Mouse (Mus musculus): ENCODE measurements around the gene Zfp112. TPM values are rescaled to one million over a fixed set of nuclear protein-coding genes. Genes with fewer than 3 reads are reported as not detected.

The Zfp112 gene
- polyA plus RNA-seq, 1 experiment from 2014 or later: 4.6 TPM

DNA sequence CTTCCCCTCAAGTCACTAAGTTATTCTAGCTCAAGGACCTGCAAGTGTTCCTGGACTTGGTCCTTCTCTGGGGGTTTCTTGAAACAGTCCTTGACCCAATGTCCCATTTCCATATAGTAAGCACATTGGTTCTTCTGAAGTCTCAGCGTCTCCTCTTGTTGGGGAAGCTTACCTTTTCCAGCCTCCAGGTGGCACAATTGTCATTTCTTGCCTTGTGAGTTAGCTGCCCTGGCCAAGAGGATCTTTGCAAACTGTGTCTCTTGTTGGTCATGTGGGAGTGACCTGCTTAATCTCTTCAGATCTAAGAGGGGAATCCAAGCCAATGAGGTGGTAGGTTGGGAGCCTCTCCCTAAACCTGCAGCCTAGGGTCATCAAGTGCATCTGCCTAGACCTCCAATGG is 41.2 kb downstream of the Zfp112 start:
- Histone ChIP-seq H3K4me3 (ENCODE audit: low read depth, low read length) (no peak overlapping the region), H3K4me2 (replicated peaks; ENCODE audit: low read depth, low read length) (no peak overlapping the region), H3K27ac (ENCODE audit: low read depth, low read length) (no peak overlapping the region), H3K27me3 (ENCODE audit: control insufficient read depth, insufficient read depth, low read length) (no peaks in the 10 kb centered on the region), H3K9me3 (ENCODE audit: control insufficient read depth, low read length) (no peaks in the 10 kb centered on the region), H3K9ac (ENCODE audit: low read depth, low read length) (no peak overlapping the region), H3K4me1 (replicated peaks; ENCODE audit: control insufficient read depth, insufficient read depth, low read length) (no peaks in the 10 kb centered on the region), H3K36me3 (ENCODE audit: control insufficient read depth, insufficient read depth, low read length) (no peaks in the 10 kb centered on the region)
- WGBS: 4% methylated on average over 1 of the region's 1 CpGs
- DNase-seq (ENCODE audit: low spot score) (no peak), ATAC-seq (ENCODE audit: low FRiP score) (no peak)

DNA sequence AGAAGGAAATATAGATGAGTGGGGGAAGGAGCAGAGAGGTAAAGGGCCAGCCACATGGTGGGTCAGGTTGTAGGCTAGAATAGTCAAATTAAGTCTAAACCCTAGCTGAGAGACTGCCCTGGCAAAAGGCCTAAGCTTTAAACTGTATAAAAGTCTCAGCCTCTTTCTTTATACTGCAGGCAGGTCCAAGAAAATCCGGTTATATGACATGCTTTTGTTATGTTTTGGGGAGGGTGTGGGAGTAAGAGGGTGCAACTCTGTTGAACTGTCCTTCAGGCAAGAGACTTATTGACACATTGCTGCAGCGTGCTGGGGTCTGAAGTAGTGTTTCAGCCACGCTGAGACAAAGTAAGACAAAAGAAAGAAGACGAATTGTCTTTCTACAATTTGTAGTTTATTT is 60.1 kb downstream of the Zfp112 start:
- ATAC-seq (ENCODE audit: low FRiP score) (no peak), DNase-seq (ENCODE audit: low spot score) (no peak)
- no peaks in the 10 kb centered on the region for H3K9me3 ChIP-seq (ENCODE audit: control insufficient read depth, low read length)
- H3K4me1 ChIP-seq (replicated peaks; ENCODE audit: control insufficient read depth, insufficient read depth, low read length): no peaks in the 10 kb centered on the region
- H3K27ac ChIP-seq (ENCODE audit: low read depth, low read length): no peak overlapping the region
- no peaks in the 10 kb centered on the region for H3K27me3 ChIP-seq (ENCODE audit: control insufficient read depth, insufficient read depth, low read length)
- no peaks in the 10 kb centered on the region for H3K36me3 ChIP-seq (ENCODE audit: control insufficient read depth, insufficient read depth, low read length)
- no peak overlapping the region for H3K4me2 ChIP-seq (replicated peaks; ENCODE audit: low read depth, low read length)
- no peak overlapping the region for H3K4me3 ChIP-seq (ENCODE audit: low read depth, low read length)
- no peak overlapping the region for H3K9ac ChIP-seq (ENCODE audit: low read depth, low read length)
- WGBS: 59% methylated on average over 4 of the region's 4 CpGs

DNA sequence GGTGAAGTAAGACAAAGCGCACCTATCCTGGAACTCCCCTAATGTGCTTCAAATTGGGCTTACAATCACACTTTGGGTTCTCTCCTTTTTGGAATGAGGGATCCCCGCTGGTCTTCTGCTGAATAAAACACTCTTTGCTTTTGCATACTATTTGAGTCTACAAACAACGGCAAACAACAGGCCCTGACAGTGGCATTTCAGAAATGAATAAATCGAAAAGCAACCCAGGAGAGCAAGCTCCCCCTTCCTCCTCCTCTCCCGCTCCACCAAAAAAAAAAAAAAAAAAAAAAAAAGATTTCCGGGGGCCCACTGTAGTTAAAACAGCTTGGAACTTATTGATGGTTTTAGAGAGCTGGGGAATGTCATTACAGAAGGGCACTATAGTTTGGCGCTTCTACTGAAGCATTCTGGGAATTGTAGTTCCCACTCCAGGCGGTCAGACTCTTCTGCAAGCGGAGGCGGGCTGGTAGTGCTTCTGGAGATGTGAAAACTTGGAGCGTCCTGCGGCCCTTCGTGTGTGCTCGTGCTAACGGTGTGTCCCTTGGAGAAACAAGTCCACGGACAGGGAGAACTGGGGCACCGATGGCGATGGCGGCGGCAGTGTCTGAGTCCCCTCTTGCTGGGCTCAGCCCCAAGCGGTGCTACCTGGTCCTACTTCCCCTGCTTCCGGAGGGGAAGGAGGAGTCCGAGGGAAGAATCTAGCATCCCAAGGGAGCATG is 62.7 kb downstream of the Zfp112 start, which contains the start of gene Zfp114:
TSS of gene Zfp114 (plus strand) at position 443 of the 719 bp plus-strand sequence.
- Histone ChIP-seq H3K4me1 (replicated peaks; ENCODE audit: control insufficient read depth, insufficient read depth, low read length) (no peaks in the 10 kb centered on the region), H3K4me3 (ENCODE audit: low read depth, low read length) (peak within 1 kb of the TSS; percentile 44), H3K4me2 (replicated peaks; ENCODE audit: low read depth, low read length) (peak within 1 kb of the TSS; percentile 40), H3K27me3 (ENCODE audit: control insufficient read depth, insufficient read depth, low read length) (no peaks in the 10 kb centered on the region), H3K9ac (ENCODE audit: low read depth, low read length) (peak within 1 kb of the TSS; percentile 65), H3K27ac (ENCODE audit: low read depth, low read length) (no peak within 1 kb of the TSS), H3K36me3 (ENCODE audit: control insufficient read depth, insufficient read depth, low read length) (no peaks in the 10 kb centered on the region), H3K9me3 (ENCODE audit: control insufficient read depth, low read length) (no peaks in the 10 kb centered on the region)
- WGBS: 16% methylated on average over 23 of the region's 23 CpGs
- ATAC-seq (ENCODE audit: low FRiP score) (peak; percentile 90), DNase-seq (ENCODE audit: low spot score) (peak; percentile 83)

DNA sequence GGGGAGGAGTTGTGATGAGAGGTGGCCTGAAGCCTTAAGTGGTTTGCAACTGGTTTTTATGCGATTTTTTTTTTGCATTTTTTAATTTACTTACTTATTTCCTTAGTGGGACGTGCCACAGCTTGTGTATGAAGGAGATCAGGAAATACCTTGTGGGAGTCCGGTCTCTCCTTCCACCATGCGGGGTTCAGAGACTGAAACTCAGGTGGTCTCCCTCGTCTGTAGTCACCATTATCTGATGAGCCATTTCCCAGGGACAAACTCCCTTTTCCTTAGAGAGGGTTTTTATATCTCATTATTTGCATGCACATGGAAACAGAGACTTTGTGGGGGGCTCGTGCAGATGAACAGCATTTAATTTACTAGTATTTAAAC is 63.2 kb downstream of the Zfp112 start:
- Histone ChIP-seq H3K27me3 (ENCODE audit: control insufficient read depth, insufficient read depth, low read length) (no peaks in the 10 kb centered on the region), H3K9me3 (ENCODE audit: control insufficient read depth, low read length) (no peaks in the 10 kb centered on the region), H3K27ac (ENCODE audit: low read depth, low read length) (no peak overlapping the region), H3K9ac (ENCODE audit: low read depth, low read length) (peak overlapping the region; percentile 65), H3K4me2 (replicated peaks; ENCODE audit: low read depth, low read length) (peak overlapping the region; percentile 40), H3K36me3 (ENCODE audit: control insufficient read depth, insufficient read depth, low read length) (no peaks in the 10 kb centered on the region), H3K4me3 (ENCODE audit: low read depth, low read length) (peak overlapping the region; percentile 44), H3K4me1 (replicated peaks; ENCODE audit: control insufficient read depth, insufficient read depth, low read length) (no peaks in the 10 kb centered on the region)
- WGBS: 62% methylated on average over 6 of the region's 6 CpGs
- DNase-seq (ENCODE audit: low spot score): no peak
- peak; percentile 39; the same call in 1 of the 2 replicates for ATAC-seq (ENCODE audit: low FRiP score)

Other genes with a start within 250 kb of the Zfp112 start
- not detected in 2 replicates for gene Vmn1r177, start 245.9 kb upstream of the Zfp112 start, polyA plus RNA-seq (2014; fragmentation: Nextera tagmentation; extraction: Ambion mirVana)
- not detected in 2 replicates for gene Vmn1r178, start 220.3 kb upstream of the Zfp112 start, polyA plus RNA-seq (2014; fragmentation: Nextera tagmentation; extraction: Ambion mirVana)
- not detected in 2 replicates for gene Vmn1r179, start 185.3 kb upstream of the Zfp112 start, polyA plus RNA-seq (2014; fragmentation: Nextera tagmentation; extraction: Ambion mirVana)
- gene Vmn1r180, start 161.7 kb upstream of the Zfp112 start, polyA plus RNA-seq (2014; fragmentation: Nextera tagmentation; extraction: Ambion mirVana): not detected in 2 replicates
- gene Vmn1r181, start 137.7 kb upstream of the Zfp112 start, polyA plus RNA-seq (2014; fragmentation: Nextera tagmentation; extraction: Ambion mirVana): not detected in 2 replicates
- gene V1rd19, start 110.6 kb upstream of the Zfp112 start, polyA plus RNA-seq (2014; fragmentation: Nextera tagmentation; extraction: Ambion mirVana): not detected in 2 replicates
- gene Vmn1r183, start 59.1 kb upstream of the Zfp112 start, polyA plus RNA-seq (2014; fragmentation: Nextera tagmentation; extraction: Ambion mirVana): not detected in 2 replicates
- gene Zfp180, start 30.4 kb upstream of the Zfp112 start, polyA plus RNA-seq (2014; fragmentation: Nextera tagmentation; extraction: Ambion mirVana): 29.5 and 34.0 TPM in 2 replicates
- 15.1 and 18.1 TPM in 2 replicates for gene Zfp235, start 21.9 kb downstream of the Zfp112 start, polyA plus RNA-seq (2014; fragmentation: Nextera tagmentation; extraction: Ambion mirVana)
- gene Zfp114, start 62.7 kb downstream of the Zfp112 start, polyA plus RNA-seq (2014; fragmentation: Nextera tagmentation; extraction: Ambion mirVana): 4.5 and 7.8 TPM in 2 replicates
- gene Zfp111, start 99.1 kb downstream of the Zfp112 start, polyA plus RNA-seq (2014; fragmentation: Nextera tagmentation; extraction: Ambion mirVana): 9.5 and 11.0 TPM in 2 replicates
- 4.9 and 6.1 TPM in 2 replicates for gene Zfp109, start 125.2 kb downstream of the Zfp112 start, polyA plus RNA-seq (2014; fragmentation: Nextera tagmentation; extraction: Ambion mirVana)
- gene Zfp108, start 142.5 kb downstream of the Zfp112 start, polyA plus RNA-seq (2014; fragmentation: Nextera tagmentation; extraction: Ambion mirVana): 2.2 and 3.0 TPM in 2 replicates
- gene Zfp93, start 158.1 kb downstream of the Zfp112 start, polyA plus RNA-seq (2014; fragmentation: Nextera tagmentation; extraction: Ambion mirVana): 7.2 and 9.6 TPM in 2 replicates
- 32.1 and 40.0 TPM in 2 replicates for gene Zfp61, start 188.9 kb downstream of the Zfp112 start, polyA plus RNA-seq (2014; fragmentation: Nextera tagmentation; extraction: Ambion mirVana)
- 12.8 and 15.4 TPM in 2 replicates for gene Zfp94, start 204.4 kb downstream of the Zfp112 start, polyA plus RNA-seq (2014; fragmentation: Nextera tagmentation; extraction: Ambion mirVana)
- not detected in 2 replicates for gene Tescl, start 221.6 kb downstream of the Zfp112 start, polyA plus RNA-seq (2014; fragmentation: Nextera tagmentation; extraction: Ambion mirVana)
- gene Lypd5, start 236.9 kb downstream of the Zfp112 start, polyA plus RNA-seq (2014; fragmentation: Nextera tagmentation; extraction: Ambion mirVana): not detected in 2 replicates